ENCODE assay signal across 24 mouse cellular contexts in genomic region chr1:178861392-178861762, GRCm38 (mm10).
DNase-seq lines count a peak whose midpoint lies in the region; ATAC-seq and TF ChIP-seq lines count a peak whose summit lies in the region.
"Had no signal": no experiment of that assay in that cellular context is flagged by ENCODE, and none has a peak within 500 bp of the region (broad histone marks: within the 10 kb centered on the region; RNA-seq: fewer than 3 reads in every experiment).

No protein-coding gene starts in this region.

- H3K9ac ChIP-seq in hindbrain, embryonic 13.5 days: no peak overlapping the region
- H3K9ac ChIP-seq in neural tube, embryonic 13.5 days: no peak overlapping the region
- H3K9ac ChIP-seq in neural tube, embryonic 15.5 days (replicated peaks): no peak overlapping the region
- no peak overlapping the region for H3K9ac ChIP-seq in forebrain, postnatal 0 days
- H3K9ac ChIP-seq: heart, embryonic 13.5 days; kidney, embryonic 15.5 days; limb, embryonic 13.5 days; liver, embryonic 13.5 days; stomach, embryonic 15.5 days had no signal

- H3K4me1 ChIP-seq in hindbrain, embryonic 13.5 days (replicated peaks): peaks cover 27% of the 10 kb centered on the region
- peaks cover 4% of the 10 kb centered on the region; the same call in 1 of the 2 replicates for H3K4me1 ChIP-seq in hindbrain, embryonic 10.5 days (replicated peaks)
- peaks cover 30% of the 10 kb centered on the region for H3K4me1 ChIP-seq in neural tube, embryonic 13.5 days (replicated peaks)
- peaks cover 21% of the 10 kb centered on the region for H3K4me1 ChIP-seq in neural tube, embryonic 15.5 days
- no peaks in the 10 kb centered on the region for H3K4me1 ChIP-seq in forebrain, postnatal 0 days (ENCODE audit: insufficient read depth)
- H3K4me1 ChIP-seq: liver, embryonic 13.5 days had no signal

- no peaks in the 10 kb centered on the region; the same call in 1 of the 2 replicates for H3K9me3 ChIP-seq in hindbrain, embryonic 13.5 days
- H3K9me3 ChIP-seq in hindbrain, embryonic 10.5 days: no peaks in the 10 kb centered on the region
- H3K9me3 ChIP-seq in neural tube, embryonic 13.5 days: no peaks in the 10 kb centered on the region
- H3K9me3 ChIP-seq in neural tube, embryonic 15.5 days (replicated peaks): no peaks in the 10 kb centered on the region
- no peaks in the 10 kb centered on the region for H3K9me3 ChIP-seq in forebrain, postnatal 0 days (ENCODE audit: low read length)
- H3K9me3 ChIP-seq: embryonic facial prominence, embryonic 10.5 days; heart, embryonic 13.5 days; kidney, embryonic 15.5 days; limb, embryonic 13.5 days; liver, embryonic 13.5 days; stomach, embryonic 15.5 days had no signal

- no peak for TF ChIP-seq CTCF in forebrain, postnatal 0 days (IDR thresholded peaks at IDR 0.05; ENCODE audit: low read depth)

- no peak overlapping the region for H3K4me3 ChIP-seq in hindbrain, embryonic 13.5 days
- H3K4me3 ChIP-seq in hindbrain, embryonic 10.5 days: no peak overlapping the region
- H3K4me3 ChIP-seq in neural tube, embryonic 13.5 days: no peak overlapping the region
- no peak overlapping the region for H3K4me3 ChIP-seq in neural tube, embryonic 15.5 days (replicated peaks)
- no peak overlapping the region for H3K4me3 ChIP-seq in forebrain, postnatal 0 days (ENCODE audit: low read depth, low read length)
- H3K4me3 ChIP-seq: embryonic facial prominence, embryonic 10.5 days; heart, embryonic 13.5 days; kidney, embryonic 15.5 days; limb, embryonic 13.5 days; liver, embryonic 13.5 days; stomach, embryonic 15.5 days had no signal

- H3K4me2 ChIP-seq in hindbrain, embryonic 13.5 days: no peak overlapping the region
- no peak overlapping the region for H3K4me2 ChIP-seq in neural tube, embryonic 13.5 days
- no peak overlapping the region for H3K4me2 ChIP-seq in neural tube, embryonic 15.5 days
- H3K4me2 ChIP-seq in forebrain, postnatal 0 days (ENCODE audit: low read depth): no peak overlapping the region
- H3K4me2 ChIP-seq: heart, embryonic 13.5 days; kidney, embryonic 15.5 days; limb, embryonic 13.5 days; liver, embryonic 13.5 days; stomach, embryonic 15.5 days had no signal

- peaks cover 6% of the 10 kb centered on the region; the same call in 1 of the 2 replicates for H3K36me3 ChIP-seq in hindbrain, embryonic 13.5 days
- no peaks in the 10 kb centered on the region for H3K36me3 ChIP-seq in hindbrain, embryonic 10.5 days
- no peaks in the 10 kb centered on the region for H3K36me3 ChIP-seq in neural tube, embryonic 13.5 days
- no peaks in the 10 kb centered on the region for H3K36me3 ChIP-seq in neural tube, embryonic 15.5 days
- H3K36me3 ChIP-seq in forebrain, postnatal 0 days (ENCODE audit: insufficient read depth): no peaks in the 10 kb centered on the region
- H3K36me3 ChIP-seq: embryonic facial prominence, embryonic 10.5 days; liver, embryonic 13.5 days; stomach, embryonic 15.5 days had no signal

- H3K27ac ChIP-seq in hindbrain, embryonic 13.5 days: peak overlapping the region; percentile 66
- no peak overlapping the region for H3K27ac ChIP-seq in hindbrain, embryonic 10.5 days
- H3K27ac ChIP-seq in neural tube, embryonic 13.5 days (replicated peaks): 0 out of 2 replicates have a peak overlapping the region, but pooled peaks have one; percentile 40
- H3K27ac ChIP-seq in neural tube, embryonic 15.5 days (replicated peaks): no peak overlapping the region
- no peak overlapping the region for H3K27ac ChIP-seq in forebrain, postnatal 0 days (ENCODE audit: low read depth, low read length)
- H3K27ac ChIP-seq: embryonic facial prominence, embryonic 10.5 days; heart, embryonic 13.5 days; kidney, embryonic 15.5 days; limb, embryonic 13.5 days; liver, embryonic 13.5 days; stomach, embryonic 15.5 days had no signal

- DNase-seq in hindbrain, embryonic 10.5 days (ENCODE audit: low spot score): no peak
- peak; percentile 32 for DNase-seq in forebrain, postnatal 0 days
- no peak for DNase-seq in testis, postnatal 14 days (ENCODE audit: low spot score)
- no peak for DNase-seq in yolk sac, embryonic 10.5 days (ENCODE audit: low spot score)
- DNase-seq: adrenal gland, postnatal 36 days; cerebellum, adult 11 months; gastrocnemius, postnatal 14 days; heart, adult 18-20 months; heart, postnatal 14 days; kidney, adult 11 months; kidney, postnatal 36 days; liver, embryonic 13.5 days; lung, adult 2 months; thymus, adult 18-20 months; thymus, postnatal 36 days had no signal

- H3K27me3 ChIP-seq in hindbrain, embryonic 13.5 days: no peaks in the 10 kb centered on the region
- H3K27me3 ChIP-seq in hindbrain, embryonic 10.5 days (ENCODE audit: insufficient read depth, poor library complexity, severe bottlenecking): no peaks in the 10 kb centered on the region
- H3K27me3 ChIP-seq in neural tube, embryonic 13.5 days: no peaks in the 10 kb centered on the region
- no peaks in the 10 kb centered on the region for H3K27me3 ChIP-seq in neural tube, embryonic 15.5 days (replicated peaks)
- no peaks in the 10 kb centered on the region; the same call in 1 of the 2 replicates for H3K27me3 ChIP-seq in forebrain, postnatal 0 days (ENCODE audit: insufficient read depth, low read length)
- H3K27me3 ChIP-seq: heart, embryonic 13.5 days; kidney, embryonic 15.5 days; limb, embryonic 13.5 days; liver, embryonic 13.5 days; stomach, embryonic 15.5 days had no signal

- no peak for ATAC-seq in hindbrain, embryonic 13.5 days (ENCODE audit: low FRiP score)
- ATAC-seq in neural tube, embryonic 13.5 days (ENCODE audit: low read depth): no peak
- ATAC-seq in neural tube, embryonic 15.5 days (ENCODE audit: low FRiP score): no peak
- ATAC-seq in forebrain, postnatal 0 days: peak; percentile 69; the same call in 1 of the 2 replicates
- ATAC-seq: CD4-positive, CD25-positive, alpha-beta regulatory T cell, adult 4 months had no signal

- 75% methylated on average over 8 of the region's 8 CpGs for WGBS in hindbrain, embryonic 13.5 days
- 86% methylated on average over 8 of the region's 8 CpGs for WGBS in hindbrain, embryonic 10.5 days
- 83% methylated on average over 8 of the region's 8 CpGs for WGBS in neural tube, embryonic 13.5 days
- WGBS in neural tube, embryonic 15.5 days: 74% methylated on average over 8 of the region's 8 CpGs
- 35% methylated on average over 8 of the region's 8 CpGs for WGBS in forebrain, postnatal 0 days

Comparison
In these comparisons a context has a peak if more than half of its experiments do, and no peak if none do; other contexts are left out.
1. H3K27ac ChIP-seq: peak in hindbrain, embryonic 13.5 days (single experiment) and neural tube, embryonic 13.5 days (single experiment); none in hindbrain, embryonic 10.5 days (single experiment), neural tube, embryonic 15.5 days (single experiment) and forebrain, postnatal 0 days (single experiment).